ENCODE assay signal across 8 mouse cellular contexts in the genomic region with DNA sequence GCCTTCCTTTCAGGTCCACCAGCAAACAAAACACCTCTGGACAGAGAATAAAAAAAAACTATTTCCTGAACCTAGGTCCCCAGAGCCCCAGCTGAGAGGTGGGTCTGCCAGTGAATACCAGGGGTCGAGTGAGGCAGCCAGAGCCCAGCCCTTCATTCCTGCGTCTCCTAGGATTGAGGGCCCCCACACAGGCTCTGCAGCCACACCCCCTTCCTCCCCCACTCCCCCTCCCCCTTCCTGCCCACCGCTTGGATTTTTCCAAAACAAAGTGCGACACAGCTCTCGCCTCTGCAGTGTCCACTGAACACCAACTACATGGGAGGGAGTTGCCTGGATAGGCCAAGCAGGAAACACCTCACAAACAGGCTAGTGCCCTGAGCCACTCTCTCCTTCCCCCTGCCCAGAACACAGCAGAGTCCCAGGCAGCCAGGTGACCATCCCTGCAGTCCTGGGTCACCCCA.
A peak's percentile ranks its signal among the peaks of the same experiment; 100 is the strongest.
DNase-seq lines count a peak whose midpoint lies in the region; ATAC-seq and TF ChIP-seq lines count a peak whose summit lies in the region.

No protein-coding gene starts in this region.

- 27% methylated on average over 5 of the region's 5 CpGs for WGBS in liver, embryonic 11.5 days
- 28% methylated on average over 5 of the region's 5 CpGs for WGBS in stomach, postnatal 0 days

- TF ChIP-seq CTCF in stomach, postnatal 0 days (IDR thresholded peaks at IDR 0.05; ENCODE audit: low read depth) = no peak

- intact Hi-C loops in heart, postnatal 36 days (cut with DNase I) = loop anchor here (1.0 kb wide), 2 partner anchors 27 to 31 kb away; no protein-coding TSS in a partner anchor

- no peak overlapping the region for H3K9ac ChIP-seq in liver, embryonic 11.5 days (ENCODE audit: low read depth, low read length)
- H3K9ac ChIP-seq in stomach, postnatal 0 days (ENCODE audit: low read length) = no peak overlapping the region

- H3K4me1 ChIP-seq in liver, embryonic 11.5 days (replicated peaks; ENCODE audit: control insufficient read depth, insufficient read depth, low read length) = peaks cover 38% of the 10 kb centered on the region
- peaks cover 9% of the 10 kb centered on the region; the same call in 1 of the 2 replicates for H3K4me1 ChIP-seq in stomach, postnatal 0 days (replicated peaks; ENCODE audit: control insufficient read depth, insufficient read depth)

- H3K27ac ChIP-seq in liver, embryonic 11.5 days (ENCODE audit: low read depth, low read length) = peak overlapping the region; percentile 55
- H3K27ac ChIP-seq in stomach, postnatal 0 days (replicated peaks) = peak overlapping the region; percentile 65

- no peak overlapping the region for H3K4me3 ChIP-seq in liver, embryonic 11.5 days (ENCODE audit: low read depth, low read length)
- no peak overlapping the region for H3K4me3 ChIP-seq in stomach, postnatal 0 days (ENCODE audit: low read depth, low read length)

- no peaks in the 10 kb centered on the region for H3K9me3 ChIP-seq in liver, embryonic 11.5 days (ENCODE audit: control insufficient read depth, low read length)
- H3K9me3 ChIP-seq in stomach, postnatal 0 days (ENCODE audit: control insufficient read depth, low read length) = no peaks in the 10 kb centered on the region

- ATAC-seq in liver, embryonic 11.5 days (replicated peaks; ENCODE audit: low FRiP score) = 0 out of 2 replicates have a peak, but pooled peaks have one; percentile 34
- ATAC-seq in stomach, postnatal 0 days (ENCODE audit: low FRiP score, low TSS enrichment) = peak; percentile 16; the same call in 1 of the 2 replicates

- no peaks in the 10 kb centered on the region for H3K27me3 ChIP-seq in liver, embryonic 11.5 days (replicated peaks; ENCODE audit: control insufficient read depth, insufficient read depth, low read length)
- H3K27me3 ChIP-seq in stomach, postnatal 0 days (ENCODE audit: control insufficient read depth, insufficient read depth, low read length) = no peaks in the 10 kb centered on the region

- peak overlapping the region; percentile 45 for H3K4me2 ChIP-seq in liver, embryonic 11.5 days
- no peak overlapping the region for H3K4me2 ChIP-seq in stomach, postnatal 0 days (replicated peaks; ENCODE audit: low read depth)

- no peak for TF ChIP-seq EP300 in stomach, postnatal 0 days (optimal IDR thresholded peaks at IDR 0.05)

- DNase-seq in adrenal gland, adult (ENCODE audit: inconsistent age in 2 of 2, low spot score in 1 of 2) = peak; percentile 48 to 78
- no peak for DNase-seq in adrenal gland, adult 8-10 months
- DNase-seq in embryo, embryonic 10.5 days (ENCODE audit: low spot score) = peak; percentile 60
- peak; percentile 59 to 74 for DNase-seq in heart, postnatal 36 days
- no peak for DNase-seq in liver, embryonic 11.5 days (ENCODE audit: low spot score)
- DNase-seq in stomach, postnatal 0 days (ENCODE audit: low spot score) = no peak
- DNase-seq in cerebellum, adult 11 months = no peak
- no peak for DNase-seq in urinary bladder, postnatal 10 days (ENCODE audit: low spot score)

- no peaks in the 10 kb centered on the region; the same call in 1 of the 2 replicates for H3K36me3 ChIP-seq in liver, embryonic 11.5 days (ENCODE audit: control insufficient read depth, insufficient read depth, low read length)
- H3K36me3 ChIP-seq in stomach, postnatal 0 days (ENCODE audit: control insufficient read depth, insufficient read depth, low read length) = peaks cover 4% of the 10 kb centered on the region; the same call in 1 of the 2 replicates

Comparison
In these comparisons a context has a peak if more than half of its experiments do, and no peak if none do; other contexts are left out.
1. DNase-seq: peak in adrenal gland, adult (2 of 2), embryo, embryonic 10.5 days (single experiment) and heart, postnatal 36 days (2 of 2); none in adrenal gland, adult 8-10 months (single experiment), liver, embryonic 11.5 days (single experiment), stomach, postnatal 0 days (single experiment), cerebellum, adult 11 months (single experiment) and urinary bladder, postnatal 10 days (single experiment).